Mouse (Mus musculus) lung, adult 18-20 months (tissue): ENCODE data around the gene Nfasc.

Source experiments
- DNase-seq, 2 experiments: peaks; one replicate each; pipeline ENCODE4 v3.0.0; 2022; ENCODE audit warnings: mixed read lengths in 2 of 2

Nfasc gene

DNA sequence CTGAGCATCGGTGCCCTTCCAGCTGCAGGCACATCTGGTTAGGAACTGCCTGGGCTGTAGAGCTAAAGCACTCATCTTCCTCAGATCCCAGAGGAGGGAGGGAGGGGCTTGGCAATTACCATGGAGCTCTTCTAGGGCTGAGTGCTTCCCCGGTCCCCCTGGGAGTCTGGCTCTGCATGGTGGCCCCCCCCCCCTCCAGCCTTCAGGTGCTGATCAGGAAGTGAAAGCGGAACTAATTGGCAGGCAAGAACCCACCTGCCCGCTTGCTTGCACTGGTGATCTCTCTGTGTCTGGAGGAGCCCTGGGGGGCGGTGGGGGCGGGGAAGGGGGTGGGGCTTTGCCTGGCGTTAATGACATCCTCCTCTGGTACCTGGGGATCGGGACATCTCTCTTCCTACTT lies 207.8 kb downstream of the Nfasc start:
- DNase-seq = no peak

DNA sequence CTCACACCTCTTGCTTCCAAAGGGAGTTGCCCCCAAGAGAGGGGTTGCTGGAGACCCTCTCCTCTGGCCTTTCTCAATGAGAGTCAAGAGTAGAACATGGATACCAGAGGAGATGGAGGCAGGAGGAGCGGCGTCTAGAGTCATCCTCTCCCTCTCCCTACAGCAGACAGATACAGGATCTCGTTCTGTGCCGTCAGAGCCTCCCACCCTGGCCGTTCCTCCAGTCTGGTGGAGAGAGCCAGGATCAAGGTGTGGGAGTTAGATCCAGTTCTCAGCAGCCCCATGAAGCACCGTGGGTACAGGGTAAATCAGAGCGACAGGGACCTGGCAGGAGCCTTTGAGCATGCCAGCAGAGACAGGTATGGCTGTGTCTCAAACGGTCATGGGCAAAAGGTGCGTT lies 209.1 kb downstream of the Nfasc start:
- DNase-seq = no peak

DNA sequence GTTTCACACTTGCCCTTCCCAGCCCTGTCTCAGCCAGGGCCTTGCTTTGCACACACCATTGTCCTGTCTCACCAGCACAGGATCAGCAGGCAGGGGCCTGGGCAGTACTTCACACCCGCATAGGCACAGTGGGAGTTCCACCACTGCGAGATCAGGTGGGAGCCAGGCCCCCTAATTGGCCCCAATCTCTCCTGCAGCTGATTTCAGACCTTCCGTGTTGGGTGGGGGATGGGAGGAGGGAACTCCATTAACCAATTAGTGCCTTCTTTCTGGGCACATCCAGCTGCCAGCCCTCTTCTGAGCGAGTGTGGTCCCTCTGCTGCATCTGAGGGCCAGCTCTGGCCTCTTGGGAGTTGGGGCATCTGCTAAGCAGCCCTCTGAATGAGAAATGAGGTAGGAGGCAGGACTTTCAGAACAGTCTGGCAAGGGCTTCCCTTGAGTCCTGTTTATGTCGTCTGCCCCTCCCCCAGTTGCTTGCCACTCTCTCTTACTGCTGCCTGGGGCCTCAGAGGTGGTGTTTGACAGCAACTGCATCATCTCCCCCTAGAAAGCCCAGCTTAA lies 210.9 kb downstream of the Nfasc start:
- DNase-seq = no peak

DNA sequence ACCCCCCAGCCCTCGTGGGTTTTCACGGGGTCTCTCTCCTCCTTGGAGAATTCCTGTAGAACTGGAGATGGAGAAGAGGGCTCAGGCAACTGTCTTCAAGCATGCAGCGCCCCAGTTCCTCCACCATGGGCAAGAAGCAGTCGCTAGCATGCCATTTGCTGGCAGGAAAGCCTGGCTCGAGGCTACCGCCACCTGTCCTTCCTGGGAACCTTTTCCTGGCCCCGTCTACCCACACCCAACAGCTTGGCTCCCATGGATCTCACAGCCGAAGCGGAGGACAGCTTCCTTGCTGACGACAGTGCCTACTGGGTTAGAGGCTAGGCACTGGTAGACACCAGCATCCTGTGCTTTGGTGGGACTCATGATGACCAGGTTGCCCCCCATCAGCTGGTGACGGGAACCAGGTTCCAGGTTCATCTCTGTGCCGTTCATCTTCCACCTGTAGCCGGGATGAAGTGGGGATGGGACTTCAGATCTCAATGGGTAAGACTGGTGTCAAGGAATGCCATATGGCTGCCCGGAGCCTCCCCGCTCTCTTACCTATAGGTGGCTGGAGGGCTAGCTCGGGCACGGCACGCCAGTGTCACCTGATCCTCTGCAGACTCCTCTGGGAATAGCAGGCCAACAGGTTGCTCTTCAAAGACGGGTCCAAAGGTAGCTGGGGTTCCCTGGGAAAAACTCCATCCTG lies 212.8 kb downstream of the Nfasc start:
- DNase-seq = no peak

DNA sequence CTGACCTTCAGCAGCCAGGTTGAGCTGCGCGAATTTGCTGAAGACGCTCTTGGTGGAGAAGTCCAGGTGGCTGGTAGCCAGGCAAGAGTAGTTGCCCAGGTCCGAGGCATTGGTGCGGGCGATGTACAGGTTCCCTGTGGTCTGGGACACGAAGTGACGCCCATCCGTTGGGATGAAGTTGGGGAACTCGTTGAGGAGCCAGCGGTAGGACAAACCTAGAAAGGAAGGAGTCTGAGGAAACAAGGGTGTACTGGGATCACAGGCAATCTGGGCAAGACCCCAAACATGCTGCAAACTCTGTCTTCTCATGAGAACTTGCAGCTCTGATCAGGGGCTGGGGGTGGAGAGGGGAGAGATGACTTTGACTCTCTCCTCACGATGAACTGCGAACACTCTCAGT lies 213.5 kb downstream of the Nfasc start:
- DNase-seq = no peak

DNA sequence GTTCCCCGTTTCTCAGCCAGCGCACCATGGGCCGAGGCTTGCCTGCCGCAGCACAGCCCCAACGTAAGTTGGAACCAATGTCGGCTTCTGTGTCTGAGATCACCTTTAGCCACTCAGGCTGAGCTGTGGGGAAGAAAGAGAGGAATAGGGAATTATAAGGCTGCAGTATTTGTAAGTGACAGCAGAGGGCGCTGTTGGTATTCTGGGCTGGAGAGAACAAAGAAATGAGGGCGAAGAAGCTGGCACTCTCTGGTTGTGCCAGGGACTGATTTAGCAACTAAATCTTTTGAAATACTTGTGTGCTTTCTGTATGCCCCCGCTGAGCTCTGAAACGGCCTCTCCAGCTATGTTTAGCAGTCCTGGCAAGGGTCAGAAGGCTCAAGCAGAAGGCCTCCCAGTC lies 215.8 kb downstream of the Nfasc start:
- peak in 1 of 2 experiments; percentile 52 for DNase-seq

DNA sequence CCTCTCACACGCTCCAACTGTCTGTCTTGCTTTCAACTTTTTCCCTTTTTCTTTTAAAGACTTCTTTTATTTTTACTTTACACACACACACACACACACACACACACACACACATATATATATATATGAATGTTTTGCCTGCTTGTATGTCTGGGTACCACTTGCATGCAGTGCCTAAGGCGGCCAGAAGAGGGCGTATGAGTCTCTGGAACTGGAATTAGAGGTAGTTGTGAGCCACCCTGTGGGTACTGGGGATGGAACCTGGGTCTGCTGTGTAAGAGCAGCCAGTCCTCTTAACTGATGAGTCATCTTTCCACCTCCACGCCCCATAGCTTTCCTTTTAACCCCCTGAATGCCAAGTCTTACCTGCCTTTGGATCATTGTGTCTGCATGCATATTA lies 217.7 kb downstream of the Nfasc start:
- DNase-seq = peak in 1 of 2 experiments; percentile 23

DNA sequence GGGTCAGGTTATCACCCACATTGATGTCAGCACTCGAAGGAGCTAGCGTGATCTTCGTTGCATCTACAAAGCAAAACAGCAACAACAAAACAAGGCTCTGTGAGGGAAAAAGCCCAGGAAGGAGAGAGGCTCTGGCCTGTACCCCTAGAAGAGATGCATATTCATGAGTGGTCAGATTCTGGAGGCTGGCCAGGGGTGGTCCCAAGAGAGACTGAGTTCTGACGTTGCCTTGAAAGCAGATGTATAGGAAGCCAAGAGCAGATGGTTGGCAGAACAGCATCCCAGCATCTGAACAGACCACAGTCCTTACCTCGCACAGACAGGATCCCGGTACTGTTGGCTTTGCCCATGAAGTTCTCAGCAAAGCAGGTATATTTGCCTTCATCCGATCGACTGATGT lies 218.5 kb downstream of the Nfasc start:
- no peak for DNase-seq

DNA sequence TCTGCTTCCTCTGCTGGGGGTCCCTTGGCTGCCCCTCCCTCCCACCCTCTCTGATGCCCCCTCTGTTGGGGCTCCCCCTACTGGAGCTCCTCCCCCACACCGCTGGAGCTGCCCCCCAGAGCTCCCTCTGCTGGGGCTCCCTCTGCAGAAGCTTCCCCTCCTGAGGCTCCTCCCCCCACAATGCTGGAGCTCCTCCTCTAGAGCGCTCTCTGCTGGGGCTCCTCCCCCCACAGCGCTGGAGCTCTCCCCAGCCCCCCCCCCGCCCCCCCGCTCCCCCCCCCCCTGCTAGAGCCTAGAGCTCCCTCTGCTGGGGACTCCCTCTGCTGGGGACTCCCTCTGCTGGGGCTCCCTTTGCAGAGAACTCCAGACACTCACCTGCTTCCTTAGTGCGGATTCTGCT lies 220.8 kb downstream of the Nfasc start:
- DNase-seq = peak; percentile 72 to 74

DNA sequence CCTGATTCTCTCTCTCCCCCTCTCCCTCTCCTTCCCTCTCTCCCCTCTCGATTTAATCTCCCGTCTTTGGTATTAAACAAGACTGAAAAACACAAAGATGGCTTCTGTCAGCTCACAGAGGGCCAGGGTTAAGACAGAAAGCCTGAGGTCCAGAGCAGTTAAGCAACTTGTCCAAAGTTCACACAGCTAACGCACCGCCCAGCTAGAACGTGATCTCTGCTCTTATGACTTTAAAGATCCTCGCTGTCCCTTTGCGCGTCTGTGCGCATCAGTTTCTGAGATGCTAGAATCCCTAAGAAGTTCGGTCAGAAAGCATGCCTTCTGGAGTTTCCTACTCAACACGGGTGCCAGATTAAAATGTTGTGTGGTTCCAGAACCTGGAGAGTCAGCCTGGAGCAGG lies 221.9 kb downstream of the Nfasc start:
- no peak for DNase-seq

GRCm38 (mm10) chr1:132518621-132519020 lies 223.0 kb downstream of the Nfasc start:
- no peak for DNase-seq

DNA sequence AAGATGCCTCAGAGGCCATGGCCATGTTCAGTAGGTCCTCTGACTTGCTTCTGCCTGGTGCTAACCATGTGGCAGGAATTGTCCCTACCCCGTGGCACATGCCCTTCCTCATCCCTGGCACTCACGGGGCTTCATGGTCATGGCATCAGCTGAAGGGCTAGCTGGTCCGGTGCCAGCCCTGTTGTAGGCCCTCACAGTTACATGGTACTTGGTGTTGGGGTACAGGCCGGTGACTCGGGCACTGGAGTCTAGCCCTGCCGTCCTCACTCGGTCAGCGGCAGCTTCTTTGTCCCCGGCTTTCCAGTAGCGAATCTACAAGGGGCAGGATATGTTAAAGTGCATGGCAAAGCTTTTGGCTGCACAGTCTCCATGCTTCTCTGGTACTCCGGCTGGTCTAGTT lies 224.8 kb downstream of the Nfasc start:
- DNase-seq = no peak

DNA sequence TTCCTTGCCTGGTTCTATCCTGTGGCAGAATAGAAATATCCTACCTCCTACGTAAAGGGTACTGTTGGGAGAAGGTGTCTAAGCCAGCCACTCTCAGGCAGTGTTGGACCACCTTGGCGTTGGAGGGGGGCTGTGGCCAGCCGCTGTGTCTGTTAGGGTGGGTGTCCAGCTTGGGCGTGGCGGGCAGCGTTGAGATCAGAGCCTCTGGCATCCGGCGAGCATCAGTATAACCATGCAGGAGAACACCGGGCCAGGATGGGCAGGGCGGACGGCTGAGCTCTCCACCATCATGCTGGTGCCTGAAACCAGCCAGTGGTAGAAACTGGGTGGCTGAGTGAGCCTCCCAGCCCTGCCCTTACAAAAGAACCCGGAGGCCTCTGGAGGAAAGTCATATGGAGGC lies 226.3 kb downstream of the Nfasc start:
- no peak for DNase-seq
